Mouse (Mus musculus): ENCODE measurements around the gene Rph3a.

GRCm38 (mm10) chr5:120967355-120968133 lies 42.3 kb downstream of the Rph3a start:
- no peak for TF ChIP-seq CTCF (IDR thresholded peaks at IDR 0.05; ENCODE audit: low read depth, low read length)
- no peak for TF ChIP-seq POLR2A (IDR thresholded peaks at IDR 0.05; ENCODE audit: extremely low read depth, insufficient read depth, low read length)

Measured in liver, adult 2 months (tissue).